Mouse (Mus musculus) lung, adult 2 months (tissue): ENCODE results near the gene Tal1. TPM values are rescaled to one million over a fixed set of nuclear protein-coding genes. Genes with fewer than 3 reads are reported as not detected.

ENCODE experiments used
- DNase-seq: peaks from one replicate; pipeline ENCODE4 v3.0.0; 2022
- H3K4me1 ChIP-seq: fragments of 200-500 bp; 2 replicates; pipeline ENCODE4 v1.6.1; 2011; ENCODE audit warnings: low read length; ENCODE audit not compliant: control insufficient read depth, insufficient read depth
- H3K4me3 ChIP-seq: fragments of 200-500 bp; replicated peaks from 2 replicates; pipeline ENCODE3; 2011; ENCODE audit warnings: low read depth, mild to moderate bottlenecking, control low read depth, low read length; ENCODE audit errors: extremely low read depth
- CTCF ChIP-seq: fragments of 200-500 bp; IDR thresholded peaks from 2 replicates; pipeline ENCODE4 v1.5.1; 2011; ENCODE audit warnings: mild to moderate bottlenecking, low read length, control low read depth; ENCODE audit not compliant: insufficient read depth
- POLR2A ChIP-seq: fragments of 200-500 bp; IDR thresholded peaks from 2 replicates; pipeline ENCODE4 v1.6.1; 2011; ENCODE audit warnings: low read depth, mild to moderate bottlenecking, control low read depth, low read length, borderline replicate concordance; ENCODE audit errors: extremely low read depth
- WGBS: fragments of 180-500 bp; shearing (Covaris S2); methylation state at CpG from one replicate; pipeline ENCODE4 v1.1.7; 2018; 5-methylcytosine and 5-hydroxymethylcytosine counted together
- polyA plus RNA-seq: library from polyadenylated mRNA; depleted of rRNA; stranded (reverse); fragments of >200 nt; gene quantifications from 2 replicates; pipeline ENCODE4 v1.2.3, GENCODE M21; 2012; rRNA removed

The Tal1 gene
- polyA plus RNA-seq: 11.1 and 20.9 TPM in 2 replicates

- peak within 1 kb of the TSS; percentile 75 for H3K4me3 ChIP-seq
- TF ChIP-seq POLR2A (no peak), CTCF (no peak)
- 1% methylated on average over 60 of the region's 60 CpGs for WGBS
- H3K4me1 ChIP-seq: peaks cover 3% of the 10 kb centered on the region
- DNase-seq: peak; percentile 69
Observed at GRCm38 (mm10) chr4:115056371-115056920, at the start of gene Tal1. TSS of gene Tal1 (plus strand) at chr4:115056426.

GRCm38 (mm10) chr4:115014276-115014675 is 42.0 kb upstream of the Tal1 start:
- TF ChIP-seq CTCF (no peak), POLR2A (no peak)
- no peak overlapping the region for H3K4me3 ChIP-seq
- no peak for DNase-seq
- no peaks in the 10 kb centered on the region for H3K4me1 ChIP-seq
- WGBS: 90% methylated on average over 3 of the region's 3 CpGs

DNA sequence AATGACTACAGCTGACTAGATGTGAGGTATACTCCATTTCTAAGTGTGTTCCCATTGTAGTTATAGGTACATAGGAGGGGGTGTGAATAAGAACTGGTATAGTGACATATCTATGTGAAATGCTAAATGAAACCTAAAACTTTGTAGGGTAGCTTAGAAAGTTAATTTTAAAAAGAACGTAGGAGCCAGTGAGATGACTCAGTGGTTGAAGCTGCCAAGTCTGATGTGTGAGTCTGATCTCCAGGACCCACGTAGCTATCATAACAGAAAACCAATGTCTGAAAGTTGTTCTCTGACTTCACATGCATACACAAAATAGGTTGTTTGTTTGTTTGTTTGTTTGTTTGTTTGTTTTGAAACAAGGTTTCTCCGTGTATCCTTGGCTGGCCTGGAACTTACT is 36.2 kb upstream of the Tal1 start:
- H3K4me3 ChIP-seq: no peak overlapping the region
- 81% methylated on average over 3 of the region's 3 CpGs for WGBS
- no peaks in the 10 kb centered on the region for H3K4me1 ChIP-seq
- no peak for DNase-seq
- TF ChIP-seq POLR2A: no peak
- no peak for TF ChIP-seq CTCF

DNA sequence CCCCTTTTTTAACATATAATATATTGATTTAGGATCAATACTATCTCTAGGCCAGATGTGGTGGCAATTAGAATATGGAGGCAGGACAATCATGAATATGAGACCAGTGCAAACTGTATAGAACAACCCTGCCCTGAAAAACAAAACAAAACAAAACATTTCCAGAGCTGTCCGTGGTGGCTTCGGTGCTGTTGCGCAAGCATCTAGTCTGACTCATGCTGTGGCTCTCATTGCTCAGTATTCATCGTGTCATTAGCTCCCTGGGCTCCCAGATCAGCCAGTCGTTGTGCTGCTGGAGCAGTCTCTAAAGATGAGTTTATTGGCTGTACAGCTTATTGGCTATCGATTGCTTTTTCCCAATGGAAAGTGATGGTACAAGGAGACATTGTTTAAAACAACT is 21.2 kb upstream of the Tal1 start:
- H3K4me1 ChIP-seq: no peaks in the 10 kb centered on the region
- DNase-seq: no peak
- TF ChIP-seq POLR2A (no peak), CTCF (no peak)
- no peak overlapping the region for H3K4me3 ChIP-seq
- WGBS: 53% methylated on average over 6 of the region's 6 CpGs

- TF ChIP-seq POLR2A (no peak), CTCF (peak; percentile 77)
- WGBS: 28% methylated on average over 4 of the region's 4 CpGs
- no peak for DNase-seq
- H3K4me1 ChIP-seq: no peaks in the 10 kb centered on the region
- H3K4me3 ChIP-seq: no peak overlapping the region
Observed at GRCm38 (mm10) chr4:115038242-115038641, 18.0 kb upstream of the Tal1 start.

DNA sequence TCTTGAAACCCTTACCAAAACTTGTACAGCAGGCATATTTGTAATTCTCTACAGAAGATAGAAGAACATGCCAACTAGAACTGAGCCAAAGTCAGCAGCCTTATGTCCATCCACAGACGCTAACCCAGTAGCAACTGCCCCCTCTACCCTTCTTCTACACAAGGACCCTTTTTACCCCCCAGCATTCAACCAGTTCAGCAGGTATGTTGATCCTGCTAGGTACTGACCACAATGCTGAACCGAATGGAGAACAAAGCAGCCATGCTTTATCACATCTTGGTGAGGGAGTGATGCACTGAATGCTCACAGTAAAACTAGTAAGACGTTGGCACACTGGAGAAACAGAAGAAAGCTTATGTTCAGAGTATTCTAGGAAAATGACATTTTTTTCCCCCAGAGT is 10.6 kb upstream of the Tal1 start:
- 78% methylated on average over 3 of the region's 3 CpGs for WGBS
- DNase-seq: no peak
- TF ChIP-seq CTCF (no peak), POLR2A (no peak)
- H3K4me1 ChIP-seq: no peaks in the 10 kb centered on the region
- H3K4me3 ChIP-seq: no peak overlapping the region

DNA sequence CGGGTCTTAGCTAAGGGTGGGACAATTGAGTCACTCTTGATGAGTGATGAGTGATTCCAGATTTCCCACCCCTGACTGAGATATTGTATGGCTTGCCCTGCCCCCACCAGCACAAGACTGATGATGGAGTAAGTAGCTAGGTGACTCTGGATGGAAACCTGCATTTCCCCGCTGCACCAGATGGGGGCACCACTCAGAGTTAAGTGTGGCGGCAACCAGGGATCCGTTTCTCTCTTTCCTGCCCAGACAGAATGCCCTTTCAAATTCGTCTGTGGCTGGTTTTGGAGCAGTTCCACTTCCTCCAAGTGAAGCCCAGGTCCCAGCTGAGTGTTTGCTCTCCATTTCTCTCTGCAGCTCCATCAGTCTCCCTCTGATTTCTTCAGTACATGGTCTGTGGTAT is 8.5 kb upstream of the Tal1 start:
- DNase-seq: peak; percentile 66
- TF ChIP-seq POLR2A (no peak), CTCF (peak; percentile 78)
- 5% methylated on average over 5 of the region's 5 CpGs for WGBS
- Histone ChIP-seq H3K4me3 (no peak overlapping the region), H3K4me1 (no peaks in the 10 kb centered on the region; the same call in 1 of the 2 replicates)

DNA sequence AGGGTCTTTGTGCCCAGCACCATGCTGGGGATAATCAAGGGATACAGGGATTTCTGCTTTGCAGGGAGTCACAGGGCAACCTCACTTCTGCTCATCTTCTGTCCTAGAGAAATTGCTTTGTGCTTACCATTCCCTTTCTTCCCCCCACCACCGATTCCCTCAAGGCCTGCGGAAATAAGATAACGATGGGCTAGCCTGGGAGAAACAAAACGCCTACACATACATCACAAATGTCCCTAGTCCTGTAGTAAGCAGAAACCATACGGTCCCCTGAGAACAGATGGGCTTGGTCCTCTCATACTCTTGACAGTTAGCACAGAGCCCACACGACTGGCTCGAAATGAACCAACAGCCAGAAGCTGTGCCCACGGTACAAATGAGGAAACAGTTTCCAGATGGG is 8.0 kb upstream of the Tal1 start:
- no peak for DNase-seq
- 56% methylated on average over 8 of the region's 8 CpGs for WGBS
- no peak for TF ChIP-seq CTCF
- no peak for TF ChIP-seq POLR2A
- no peak overlapping the region for H3K4me3 ChIP-seq
- no peaks in the 10 kb centered on the region; the same call in 1 of the 2 replicates for H3K4me1 ChIP-seq

GRCm38 (mm10) chr4:115051245-115051644 is 5.0 kb upstream of the Tal1 start:
- TF ChIP-seq POLR2A: no peak
- TF ChIP-seq CTCF: no peak
- no peak for DNase-seq
- H3K4me1 ChIP-seq: no peaks in the 10 kb centered on the region; the same call in 1 of the 2 replicates
- H3K4me3 ChIP-seq: no peak overlapping the region
- 86% methylated on average over 5 of the region's 5 CpGs for WGBS

GRCm38 (mm10) chr4:115052343-115053005 is 3.8 kb upstream of the Tal1 start:
- H3K4me3 ChIP-seq: peak overlapping the region; percentile 35
- no peak for TF ChIP-seq CTCF
- TF ChIP-seq POLR2A: peak; percentile 74; the same call in 1 of the 2 replicates
- WGBS: 2% methylated on average over 36 of the region's 36 CpGs
- DNase-seq: peak; percentile 64
- peaks cover 3% of the 10 kb centered on the region for H3K4me1 ChIP-seq
